Mouse (Mus musculus): ENCODE data around the gene Kars. TPM values are rescaled to one million over a fixed set of nuclear protein-coding genes. Genes with fewer than 3 reads are reported as not detected.

Gene Kars
- polyA plus RNA-seq, 1 experiment from 2014 or later: 48.2 TPM

GRCm38 (mm10) chr8:111992013-111992702 is 19.0 kb downstream of the Kars start, which contains the start of gene Adat1:
TSS of gene Adat1 (minus strand) at chr8:111992302.
- H3K4me2 ChIP-seq (ENCODE audit: low read depth, low read length): peak within 1 kb of the TSS; percentile 91
- WGBS (ENCODE audit: insufficient replicate concordance): 3% methylated on average over 32 of the region's 33 CpGs

GRCm38 (mm10) chr8:111991278-111991677 is 19.8 kb downstream of the Kars start:
- Histone ChIP-seq H3K4me3 (ENCODE audit: low read depth, low read length) (peak overlapping the region; percentile 72), H3K9me3 (ENCODE audit: low read length) (no peaks in the 10 kb centered on the region), H3K36me3 (replicated peaks; ENCODE audit: insufficient read depth, low read length) (peaks cover 26% of the 10 kb centered on the region), H3K27me3 (ENCODE audit: insufficient read depth, low read length) (no peaks in the 10 kb centered on the region), H3K4me2 (ENCODE audit: low read depth, low read length) (peak overlapping the region; percentile 91), H3K9ac (replicated peaks) (peak overlapping the region; percentile 73), H3K4me1 (ENCODE audit: insufficient read depth) (0 out of 2 replicates have a peak, but pooled peaks cover 3% of the 10 kb centered on the region), H3K27ac (ENCODE audit: low read depth) (no peak overlapping the region)
- TF ChIP-seq CTCF (IDR thresholded peaks at IDR 0.05; ENCODE audit: low read depth) (no peak), EP300 (IDR thresholded peaks at IDR 0.05; ENCODE audit: low read depth) (no peak)
- 56% methylated on average over 8 of the region's 8 CpGs for WGBS (ENCODE audit: insufficient replicate concordance)
- no peak for DNase-seq
- ATAC-seq: no peak

More at GRCm38 (mm10) chr8:111992013-111992702, 19.0 kb downstream of the Kars start, which contains the start of gene Adat1:
- no peaks in the 10 kb centered on the region for H3K27me3 ChIP-seq (ENCODE audit: insufficient read depth, low read length)
- peak within 1 kb of the TSS; percentile 73 for H3K9ac ChIP-seq (replicated peaks)
- 0 out of 2 replicates have a peak within 1 kb of the TSS, but pooled peaks have one; percentile 46 for H3K27ac ChIP-seq (ENCODE audit: low read depth)
- TF ChIP-seq CTCF (IDR thresholded peaks at IDR 0.05; ENCODE audit: low read depth): peak; percentile 9; the same call in 1 of the 2 replicates
- no peak for TF ChIP-seq EP300 (IDR thresholded peaks at IDR 0.05; ENCODE audit: low read depth)
- DNase-seq (peak; percentile 93), ATAC-seq (peak; percentile 97)
- H3K4me1 ChIP-seq (ENCODE audit: insufficient read depth): 0 out of 2 replicates have a peak, but pooled peaks cover 3% of the 10 kb centered on the region
- H3K9me3 ChIP-seq (ENCODE audit: low read length): no peaks in the 10 kb centered on the region
- peak within 1 kb of the TSS; percentile 72 for H3K4me3 ChIP-seq (ENCODE audit: low read depth, low read length)
- H3K36me3 ChIP-seq (replicated peaks; ENCODE audit: insufficient read depth, low read length): peaks cover 29% of the 10 kb centered on the region

GRCm38 (mm10) chr8:111989911-111990310 is 21.2 kb downstream of the Kars start:
- peak; percentile 87 for DNase-seq
- WGBS (ENCODE audit: insufficient replicate concordance): 12% methylated on average over 7 of the region's 7 CpGs
- no peak overlapping the region for H3K4me2 ChIP-seq (ENCODE audit: low read depth, low read length)
- H3K9ac ChIP-seq (replicated peaks): no peak overlapping the region
- H3K4me1 ChIP-seq (ENCODE audit: insufficient read depth): 0 out of 2 replicates have a peak, but pooled peaks cover 3% of the 10 kb centered on the region
- H3K27ac ChIP-seq (ENCODE audit: low read depth): no peak overlapping the region
- no peaks in the 10 kb centered on the region for H3K9me3 ChIP-seq (ENCODE audit: low read length)
- H3K4me3 ChIP-seq (ENCODE audit: low read depth, low read length): no peak overlapping the region
- peak; percentile 56 for ATAC-seq
- TF ChIP-seq EP300 (IDR thresholded peaks at IDR 0.05; ENCODE audit: low read depth): no peak
- TF ChIP-seq CTCF (IDR thresholded peaks at IDR 0.05; ENCODE audit: low read depth): peak; percentile 95
- peaks cover 20% of the 10 kb centered on the region for H3K36me3 ChIP-seq (replicated peaks; ENCODE audit: insufficient read depth, low read length)
- H3K27me3 ChIP-seq (ENCODE audit: insufficient read depth, low read length): no peaks in the 10 kb centered on the region

- no peak overlapping the region for H3K27ac ChIP-seq (ENCODE audit: low read depth)
- no peaks in the 10 kb centered on the region for H3K27me3 ChIP-seq (ENCODE audit: insufficient read depth, low read length)
- no peak overlapping the region for H3K4me2 ChIP-seq (ENCODE audit: low read depth, low read length)
- TF ChIP-seq EP300 (IDR thresholded peaks at IDR 0.05; ENCODE audit: low read depth) (no peak), CTCF (IDR thresholded peaks at IDR 0.05; ENCODE audit: low read depth) (no peak)
- ATAC-seq (no peak), DNase-seq (no peak)
- peaks cover 18% of the 10 kb centered on the region for H3K36me3 ChIP-seq (replicated peaks; ENCODE audit: insufficient read depth, low read length)
- no peak overlapping the region for H3K9ac ChIP-seq (replicated peaks)
- WGBS (ENCODE audit: insufficient replicate concordance): 79% methylated on average over 10 of the region's 10 CpGs
- H3K9me3 ChIP-seq (ENCODE audit: low read length): no peaks in the 10 kb centered on the region
- no peaks in the 10 kb centered on the region for H3K4me1 ChIP-seq (ENCODE audit: insufficient read depth)
- no peak overlapping the region for H3K4me3 ChIP-seq (ENCODE audit: low read depth, low read length)
Measured at GRCm38 (mm10) chr8:111984511-111984910, 26.6 kb downstream of the Kars start.

GRCm38 (mm10) chr8:111982116-111982515 is 29.0 kb downstream of the Kars start:
- no peak for DNase-seq

GRCm38 (mm10) chr8:111978147-111978546 is 33.0 kb downstream of the Kars start:
- Histone ChIP-seq H3K27ac (ENCODE audit: low read depth) (no peak overlapping the region), H3K9ac (replicated peaks) (0 out of 2 replicates have a peak overlapping the region, but pooled peaks have one; percentile 7), H3K4me3 (ENCODE audit: low read depth, low read length) (no peak overlapping the region), H3K4me2 (ENCODE audit: low read depth, low read length) (peak overlapping the region; percentile 44), H3K27me3 (ENCODE audit: insufficient read depth, low read length) (no peaks in the 10 kb centered on the region), H3K9me3 (ENCODE audit: low read length) (no peaks in the 10 kb centered on the region; the same call in 1 of the 2 replicates), H3K36me3 (replicated peaks; ENCODE audit: insufficient read depth, low read length) (peaks cover 3% of the 10 kb centered on the region; the same call in 1 of the 2 replicates), H3K4me1 (ENCODE audit: insufficient read depth) (peaks cover 4% of the 10 kb centered on the region; the same call in 1 of the 2 replicates)
- DNase-seq (no peak), ATAC-seq (peak; percentile 47)
- TF ChIP-seq CTCF (IDR thresholded peaks at IDR 0.05; ENCODE audit: low read depth) (no peak), EP300 (IDR thresholded peaks at IDR 0.05; ENCODE audit: low read depth) (no peak)
- 59% methylated on average over 10 of the region's 10 CpGs for WGBS (ENCODE audit: insufficient replicate concordance)

More at GRCm38 (mm10) chr8:111982116-111982515, 29.0 kb downstream of the Kars start:
- no peak for ATAC-seq
- no peaks in the 10 kb centered on the region for H3K27me3 ChIP-seq (ENCODE audit: insufficient read depth, low read length)
- TF ChIP-seq CTCF (IDR thresholded peaks at IDR 0.05; ENCODE audit: low read depth) (peak; percentile 53), EP300 (IDR thresholded peaks at IDR 0.05; ENCODE audit: low read depth) (no peak)
- no peak overlapping the region for H3K4me2 ChIP-seq (ENCODE audit: low read depth, low read length)
- H3K9me3 ChIP-seq (ENCODE audit: low read length): no peaks in the 10 kb centered on the region
- no peak overlapping the region for H3K27ac ChIP-seq (ENCODE audit: low read depth)
- no peak overlapping the region for H3K4me3 ChIP-seq (ENCODE audit: low read depth, low read length)
- WGBS (ENCODE audit: insufficient replicate concordance): 74% methylated on average over 7 of the region's 7 CpGs
- no peak overlapping the region for H3K9ac ChIP-seq (replicated peaks)
- H3K4me1 ChIP-seq (ENCODE audit: insufficient read depth): no peaks in the 10 kb centered on the region
- H3K36me3 ChIP-seq (replicated peaks; ENCODE audit: insufficient read depth, low read length): peaks cover 14% of the 10 kb centered on the region; the same call in 1 of the 2 replicates

Data from liver, postnatal 0 days (tissue).